8 mouse cellular contexts compared by ENCODE assay signal in the genomic region with DNA sequence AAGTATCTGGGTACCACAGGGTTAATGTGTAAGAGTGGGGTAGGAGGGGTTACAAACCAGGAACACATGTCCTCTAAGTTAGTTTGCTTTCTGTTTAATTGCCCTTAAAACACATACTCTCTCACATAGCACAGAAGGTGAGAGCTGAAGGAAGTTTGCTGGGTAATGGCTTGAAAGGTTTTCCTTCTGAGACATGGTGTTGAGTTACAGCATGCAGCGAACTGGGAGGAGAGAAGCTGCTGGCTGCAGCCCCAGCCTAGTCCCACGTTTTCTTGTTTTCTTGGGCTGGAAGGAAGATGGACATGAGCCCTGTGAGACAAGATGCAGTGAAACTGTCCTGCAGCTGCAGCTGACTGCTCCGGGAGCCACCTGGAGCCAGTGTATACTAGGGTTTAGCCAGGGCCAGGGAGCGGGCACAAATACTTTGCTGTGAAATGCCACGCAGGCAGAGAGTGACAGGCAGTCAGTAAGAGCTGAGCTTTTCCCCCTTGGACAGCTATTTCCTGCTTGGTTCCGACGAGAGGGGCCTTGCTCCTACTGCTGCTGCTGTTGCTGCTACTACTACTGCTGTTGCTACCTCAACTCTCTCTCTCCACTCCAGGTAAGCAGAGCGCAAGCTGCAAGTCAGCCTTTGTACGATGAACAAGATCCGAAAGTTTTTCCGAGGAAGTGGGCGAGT. TPM values are rescaled to one million over a fixed set of nuclear protein-coding genes. Genes with fewer than 3 reads are reported as not detected.
DNase-seq lines count a peak whose midpoint lies in the region; ATAC-seq lines count a peak whose summit lies in the region.

TSS of gene Galnt5 (plus strand) at position 133 of the 679 bp plus-strand sequence.

- no peak within 1 kb of the TSS for H3K9ac ChIP-seq in forebrain, embryonic 12.5 days

- H3K27me3 ChIP-seq in forebrain, embryonic 10.5 days (ENCODE audit: poor library complexity, severe bottlenecking) = no peaks in the 10 kb centered on the region
- no peaks in the 10 kb centered on the region for H3K27me3 ChIP-seq in forebrain, embryonic 12.5 days

- H3K4me3 ChIP-seq in forebrain, embryonic 10.5 days = peak within 1 kb of the TSS; percentile 27; the same call in 1 of the 2 replicates
- H3K4me3 ChIP-seq in forebrain, embryonic 12.5 days (replicated peaks) = no peak within 1 kb of the TSS

- DNase-seq in forebrain, embryonic 10.5 days (ENCODE audit: extremely low spot score, low spot score) = no peak
- peak; percentile 16 for DNase-seq in embryo, embryonic 11.5 days (ENCODE audit: low read depth, low spot score)
- peak; percentile 7 for DNase-seq in heart, postnatal 4 days
- peak; percentile 1 for DNase-seq in lung, postnatal 36 days
- no peak for DNase-seq in T-cell, adult 2 months (ENCODE audit: low spot score)
- no peak for DNase-seq in thymus, postnatal 10 days (ENCODE audit: low spot score in 2 of 2)
- DNase-seq in left cerebral cortex, adult 8-10 months (ENCODE audit: low spot score in 2 of 2) = no peak

- WGBS in forebrain, embryonic 10.5 days = 62% methylated on average over 12 of the region's 12 CpGs
- 73% methylated on average over 12 of the region's 12 CpGs for WGBS in forebrain, embryonic 12.5 days

- peak within 1 kb of the TSS; percentile 56; the same call in 1 of the 2 replicates for H3K27ac ChIP-seq in forebrain, embryonic 10.5 days
- H3K27ac ChIP-seq in forebrain, embryonic 12.5 days = no peak within 1 kb of the TSS

- H3K4me2 ChIP-seq in forebrain, embryonic 12.5 days = no peak within 1 kb of the TSS

- no peaks in the 10 kb centered on the region for H3K9me3 ChIP-seq in forebrain, embryonic 10.5 days
- no peaks in the 10 kb centered on the region for H3K9me3 ChIP-seq in forebrain, embryonic 12.5 days

- H3K36me3 ChIP-seq in forebrain, embryonic 10.5 days (replicated peaks) = no peaks in the 10 kb centered on the region
- no peaks in the 10 kb centered on the region for H3K36me3 ChIP-seq in forebrain, embryonic 12.5 days (replicated peaks)

- no peak for ATAC-seq in forebrain, embryonic 12.5 days (ENCODE audit: low FRiP score)

- H3K4me1 ChIP-seq in forebrain, embryonic 10.5 days = peaks cover 6% of the 10 kb centered on the region
- no peaks in the 10 kb centered on the region for H3K4me1 ChIP-seq in forebrain, embryonic 12.5 days

RNA-seq across cellular contexts. Expression of gene Galnt5, which starts in this region (rescaled TPM):
- polyA plus RNA-seq in forebrain, embryonic 10.5 days (2016; fragmentation: Nextera tagmentation; extraction: Ambion mirVana) = 0.15 and 0.16 TPM in 2 replicates
- 0.18 and 0.34 TPM in 2 replicates for polyA plus RNA-seq in forebrain, embryonic 12.5 days (2016; fragmentation: Nextera tagmentation; extraction: Ambion mirVana)
- 1 to 10 TPM in 1 of 2 experiments, under 1 TPM in 1; 0.79 to 1.2 TPM for total RNA-seq in heart, postnatal 4 days (2021)
- under 1 TPM in 1 of 4 experiments, not detected in 3; 0.08 TPM for total RNA-seq in left cerebral cortex, adult 8-10 months (2022)

Comparison
In these comparisons a context has a peak if more than half of its experiments do, and no peak if none do; other contexts are left out.
1. DNase-seq: peak in embryo, embryonic 11.5 days (single experiment), heart, postnatal 4 days (single experiment) and lung, postnatal 36 days (single experiment); none in forebrain, embryonic 10.5 days (single experiment), T-cell, adult 2 months (single experiment), thymus, postnatal 10 days (0 of 2) and left cerebral cortex, adult 8-10 months (0 of 2).